Mouse (Mus musculus) forebrain, postnatal 0 days (tissue): ENCODE measurements around the gene Prr5l. TPM values are rescaled to one million over a fixed set of nuclear protein-coding genes. Genes with fewer than 3 reads are reported as not detected.
A peak's percentile ranks its signal among the peaks of the same experiment; 100 is the strongest.

Experiments used
- ATAC-seq: fragments of 200-750 bp; cut with Nextera tagmentation; 2 replicates; pipeline ENCODE4 v1.8.0; 2017; ENCODE audit warnings: mild to moderate bottlenecking, moderate library complexity
- DNase-seq: peaks from one replicate; pipeline ENCODE4 v3.0.0-alpha.2; 2015
- H3K27ac ChIP-seq: fragments of 300-500 bp; sonication (generic); 2 replicates; pipeline ENCODE4 v1.5.1; 2014; ENCODE audit warnings: low read depth, mild to moderate bottlenecking, antibody characterized with exemption, low read length, moderate library complexity, mixed read lengths
- H3K27me3 ChIP-seq: fragments of 300-500 bp; sonication (generic); 2 replicates; pipeline ENCODE4 v1.6.1; 2014; ENCODE audit warnings: mild to moderate bottlenecking, low read length, mixed read lengths; ENCODE audit not compliant: insufficient read depth
- H3K36me3 ChIP-seq: fragments of 300-500 bp; sonication (generic); 2 replicates; pipeline ENCODE4 v1.6.1; 2014; ENCODE audit warnings: mild to moderate bottlenecking, moderate library complexity; ENCODE audit not compliant: insufficient read depth
- H3K4me1 ChIP-seq: fragments of 300-500 bp; sonication (generic); 2 replicates; pipeline ENCODE4 v1.6.1; 2014; ENCODE audit warnings: antibody characterized with exemption; ENCODE audit not compliant: insufficient read depth
- H3K4me2 ChIP-seq: fragments of 300-500 bp; sonication (generic); 2 replicates; pipeline ENCODE4 v1.6.1; 2014; ENCODE audit warnings: low read depth, mild to moderate bottlenecking, moderate library complexity
- H3K4me3 ChIP-seq: fragments of 300-500 bp; sonication (generic); 2 replicates; pipeline ENCODE4 v1.5.1; 2014; ENCODE audit warnings: low read depth, low read length, mixed read lengths
- H3K9ac ChIP-seq: fragments of 300-500 bp; sonication (generic); 2 replicates; pipeline ENCODE4 v1.6.1; 2014; ENCODE audit warnings: mild to moderate bottlenecking
- H3K9me3 ChIP-seq: fragments of 300-500 bp; sonication (generic); 2 replicates; pipeline ENCODE4 v1.6.1; 2016; ENCODE audit warnings: low read length
- CTCF ChIP-seq: sonication (generic); IDR thresholded peaks from 2 replicates; pipeline ENCODE4 v1.5.1; 2016; ENCODE audit warnings: antibody characterized with exemption, control low read depth, low read depth
- WGBS: fragments of 180-500 bp; shearing (Covaris S2); extraction: QIAGEN DNeasy Blood & Tissue Kit; methylation state at CpG from one replicate; pipeline ENCODE4 v1.1.7; 2014; 5-methylcytosine and 5-hydroxymethylcytosine counted together
- polyA plus RNA-seq: library from polyadenylated mRNA; unstranded; fragments of >200 nt; fragmentation: Nextera tagmentation; extraction: Ambion mirVana; gene quantifications from 2 replicates; pipeline ENCODE4 v1.2.1, GENCODE M21; 2015
- total RNA-seq: library from RNA; depleted of rRNA; stranded (reverse); fragments of >200 nt; gene quantifications from 2 replicates; pipeline ENCODE4 v1.2.3, GENCODE M21; 2014

Gene Prr5l
- total and polyA plus RNA-seq, 2 experiments from 2014 or later: 4.2 to 5.6 TPM

DNA sequence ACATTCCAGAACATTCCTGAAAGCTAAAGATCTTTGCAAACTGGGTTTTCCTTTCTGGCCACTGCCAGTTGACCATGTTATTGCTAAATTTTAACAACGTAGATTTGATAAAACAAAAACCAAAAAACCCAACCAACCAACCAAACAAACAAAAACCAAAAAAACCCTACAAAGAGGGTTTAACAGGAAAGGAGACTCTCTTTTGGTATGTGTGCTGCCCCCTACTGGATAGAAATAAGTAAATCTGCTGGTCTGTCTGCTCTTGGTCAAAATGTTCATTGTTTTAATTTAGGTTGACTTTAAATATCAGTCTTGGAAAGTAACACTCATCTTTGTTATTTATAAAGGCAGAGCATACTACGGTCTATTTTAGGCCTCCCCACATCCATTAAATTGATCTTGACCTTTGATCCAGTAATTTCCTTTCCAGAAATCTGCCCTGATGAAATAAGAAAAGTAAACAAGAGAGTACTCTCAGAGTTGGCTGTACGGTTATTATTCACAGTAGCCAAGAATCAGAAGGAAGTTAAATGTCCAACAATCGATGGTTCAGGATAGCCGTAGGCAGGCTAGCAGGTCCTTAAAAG lies 54.7 kb downstream of the Prr5l start:
- H3K9ac ChIP-seq: no peak overlapping the region
- DNase-seq: no peak
- H3K36me3 ChIP-seq: no peaks in the 10 kb centered on the region
- H3K27me3 ChIP-seq: no peaks in the 10 kb centered on the region
- H3K4me3 ChIP-seq: no peak overlapping the region
- no peak overlapping the region for H3K27ac ChIP-seq
- no peaks in the 10 kb centered on the region for H3K9me3 ChIP-seq
- TF ChIP-seq CTCF: peak; percentile 42; the same call in 1 of the 2 replicates
- H3K4me1 ChIP-seq: no peaks in the 10 kb centered on the region
- WGBS: 76% methylated on average over 5 of the region's 5 CpGs
- ATAC-seq: no peak
- H3K4me2 ChIP-seq: no peak overlapping the region

DNA sequence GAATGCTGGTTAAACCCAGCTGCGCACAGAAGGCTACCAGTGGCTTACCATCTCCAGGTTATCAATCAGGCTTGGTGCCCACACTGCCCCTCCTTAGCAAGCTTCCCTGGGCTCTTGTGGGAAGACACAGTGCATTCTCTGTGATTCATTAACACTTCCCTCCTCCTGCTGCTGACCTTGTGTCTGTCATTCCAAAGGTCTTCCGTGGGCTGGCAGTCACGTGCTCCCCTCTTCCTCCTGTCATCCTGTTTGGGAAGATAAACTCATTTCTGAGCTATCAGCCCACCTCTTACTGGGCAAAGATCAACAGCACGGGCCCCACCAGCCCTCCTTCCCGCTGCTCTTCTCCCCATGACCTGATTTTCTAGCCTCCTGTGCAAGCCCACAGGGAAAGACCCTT lies 55.2 kb downstream of the Prr5l start:
- no peak overlapping the region for H3K4me2 ChIP-seq
- H3K9me3 ChIP-seq: no peaks in the 10 kb centered on the region
- no peak for TF ChIP-seq CTCF
- WGBS: 67% methylated on average over 5 of the region's 5 CpGs
- ATAC-seq (no peak), DNase-seq (no peak)
- no peaks in the 10 kb centered on the region for H3K36me3 ChIP-seq
- H3K27me3 ChIP-seq: no peaks in the 10 kb centered on the region
- no peak overlapping the region for H3K9ac ChIP-seq
- H3K4me3 ChIP-seq: no peak overlapping the region
- H3K4me1 ChIP-seq: no peaks in the 10 kb centered on the region
- no peak overlapping the region for H3K27ac ChIP-seq

DNA sequence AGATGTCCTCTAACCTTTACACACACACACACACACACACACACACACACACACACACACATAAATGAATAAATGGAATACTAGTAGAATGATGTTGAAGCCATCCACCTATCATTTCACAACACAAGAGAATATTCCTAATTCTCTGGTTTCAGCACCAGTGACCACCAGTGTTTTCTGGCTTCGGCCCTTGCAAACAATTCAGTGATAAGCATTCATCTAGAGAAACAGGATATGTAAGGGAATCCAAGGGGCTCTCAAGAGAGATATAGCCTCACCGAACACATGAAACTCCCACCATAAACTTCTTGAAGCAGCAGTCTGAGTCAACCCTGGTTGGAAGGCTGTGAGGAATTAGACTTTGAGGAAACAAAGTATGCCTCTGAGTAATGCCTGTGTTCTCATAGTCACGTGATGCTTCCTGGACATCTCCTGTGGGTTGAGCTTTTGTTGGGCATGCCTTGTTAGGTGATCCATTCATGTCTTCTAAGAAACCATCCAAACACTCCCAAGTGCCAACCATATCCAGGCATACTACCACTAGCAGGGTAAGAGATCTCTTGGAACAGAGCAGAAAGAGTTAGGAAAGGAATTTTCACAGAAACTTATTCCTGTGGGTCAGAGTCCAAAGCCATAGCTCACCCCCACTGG lies 55.8 kb downstream of the Prr5l start:
- DNase-seq (no peak), ATAC-seq (no peak)
- Histone ChIP-seq H3K9me3 (no peaks in the 10 kb centered on the region), H3K4me1 (no peaks in the 10 kb centered on the region), H3K4me3 (no peak overlapping the region), H3K36me3 (no peaks in the 10 kb centered on the region), H3K4me2 (no peak overlapping the region), H3K27ac (no peak overlapping the region), H3K27me3 (no peaks in the 10 kb centered on the region), H3K9ac (no peak overlapping the region)
- no peak for TF ChIP-seq CTCF
- 92% methylated on average over 3 of the region's 3 CpGs for WGBS

DNA sequence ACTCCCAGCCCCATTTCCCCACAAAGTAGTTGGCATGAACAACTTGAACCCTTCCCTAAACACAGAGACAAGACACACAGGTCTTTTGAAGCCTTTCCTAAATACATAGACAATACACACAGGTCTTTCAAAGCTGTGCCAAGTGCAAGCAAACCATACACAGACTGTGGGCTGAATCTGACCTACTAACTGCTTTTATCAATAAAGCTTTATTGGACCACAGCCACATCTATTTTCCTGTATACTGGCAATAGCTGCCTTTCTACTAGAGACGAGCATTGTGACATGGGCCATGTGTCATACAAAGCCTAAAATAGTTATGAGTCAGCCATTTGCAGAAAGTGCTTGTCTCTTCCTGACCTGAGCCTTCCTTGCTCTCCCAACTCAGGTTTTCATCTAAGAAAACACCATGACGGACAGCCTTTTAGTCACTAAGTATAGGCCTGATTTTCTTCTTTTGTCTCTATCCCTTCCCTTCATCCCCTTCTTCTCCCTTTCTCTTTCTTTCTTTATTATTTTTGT lies 56.6 kb downstream of the Prr5l start:
- H3K36me3 ChIP-seq: no peaks in the 10 kb centered on the region
- H3K27ac ChIP-seq: no peak overlapping the region
- no peaks in the 10 kb centered on the region for H3K27me3 ChIP-seq
- no peaks in the 10 kb centered on the region for H3K4me1 ChIP-seq
- H3K4me2 ChIP-seq: no peak overlapping the region
- ATAC-seq: no peak
- no peak for TF ChIP-seq CTCF
- H3K9ac ChIP-seq: no peak overlapping the region
- WGBS: 47% methylated on average over 2 of the region's 2 CpGs
- no peak for DNase-seq
- H3K9me3 ChIP-seq: no peaks in the 10 kb centered on the region
- H3K4me3 ChIP-seq: no peak overlapping the region

DNA sequence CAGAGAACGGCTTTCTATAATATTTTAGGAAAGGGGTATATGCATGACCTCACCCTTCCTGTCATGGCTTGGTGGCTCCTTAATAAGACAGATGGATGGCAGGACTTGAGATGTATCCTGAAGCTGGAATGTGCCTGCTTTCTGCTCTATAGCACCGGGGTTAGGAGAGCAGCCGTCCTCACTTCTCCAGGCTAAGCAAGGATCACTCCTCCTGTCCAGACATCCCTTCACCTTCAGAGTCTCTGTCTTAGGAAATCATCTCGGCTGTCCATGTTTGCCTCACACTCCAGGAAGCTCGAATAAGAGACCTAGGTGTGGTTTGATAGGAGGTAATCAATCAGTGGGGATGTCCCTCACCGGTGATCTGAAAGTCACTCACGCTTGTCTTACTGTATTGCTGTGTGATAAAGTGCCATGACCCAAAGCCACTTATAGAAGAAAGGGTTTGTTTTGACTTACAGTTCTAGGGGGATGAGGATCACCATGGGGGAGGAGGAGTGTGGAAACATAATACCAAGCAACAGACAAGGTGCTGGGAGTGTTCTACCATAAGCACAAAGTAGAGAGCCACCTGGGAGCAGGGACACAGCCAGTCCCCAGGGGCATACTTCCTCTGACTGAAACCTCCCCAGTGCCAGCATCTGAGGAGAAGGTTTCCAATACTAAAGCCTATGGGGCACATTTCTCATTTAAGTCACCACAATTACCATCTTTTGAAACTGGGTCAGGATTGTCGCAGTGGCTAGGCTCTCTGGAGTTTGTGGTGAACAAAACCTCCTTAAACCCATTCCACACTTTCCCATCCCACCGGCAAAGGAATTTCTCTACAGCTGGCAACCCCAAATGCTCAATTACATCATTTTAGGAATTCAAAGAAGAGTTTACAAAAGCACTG lies 57.4 kb downstream of the Prr5l start:
- no peak overlapping the region for H3K4me3 ChIP-seq
- ATAC-seq: no peak
- H3K36me3 ChIP-seq: no peaks in the 10 kb centered on the region
- DNase-seq: no peak
- no peak overlapping the region for H3K27ac ChIP-seq
- no peaks in the 10 kb centered on the region for H3K9me3 ChIP-seq
- WGBS: 77% methylated on average over 9 of the region's 9 CpGs
- no peaks in the 10 kb centered on the region for H3K27me3 ChIP-seq
- H3K4me2 ChIP-seq: no peak overlapping the region
- no peak for TF ChIP-seq CTCF
- H3K4me1 ChIP-seq: no peaks in the 10 kb centered on the region
- H3K9ac ChIP-seq: no peak overlapping the region

DNA sequence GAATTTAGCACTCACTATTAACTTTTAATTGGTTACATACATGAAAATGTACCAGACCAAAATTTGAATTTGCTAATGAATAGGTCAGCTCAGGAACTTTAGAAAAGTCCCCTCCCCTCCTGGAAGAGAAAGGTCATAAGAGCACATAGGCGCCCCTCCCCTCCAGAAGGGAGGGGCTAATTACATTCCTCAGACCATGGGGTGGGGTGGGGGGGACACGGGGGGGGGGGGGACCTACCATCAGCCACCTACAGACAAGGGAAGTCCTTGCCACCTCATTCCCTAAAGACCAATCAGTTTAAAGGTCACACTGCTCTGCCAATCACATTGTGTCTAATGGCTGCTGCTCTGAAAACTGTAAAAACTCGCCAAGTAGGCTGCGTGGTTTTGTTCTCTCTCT lies 59.0 kb downstream of the Prr5l start:
- Histone ChIP-seq H3K27ac (no peak overlapping the region), H3K4me2 (no peak overlapping the region), H3K4me3 (no peak overlapping the region), H3K9ac (no peak overlapping the region), H3K36me3 (no peaks in the 10 kb centered on the region), H3K27me3 (no peaks in the 10 kb centered on the region), H3K9me3 (no peaks in the 10 kb centered on the region), H3K4me1 (no peaks in the 10 kb centered on the region)
- no peak for ATAC-seq
- TF ChIP-seq CTCF: no peak
- 66% methylated on average over 3 of the region's 4 CpGs for WGBS
- DNase-seq: no peak

DNA sequence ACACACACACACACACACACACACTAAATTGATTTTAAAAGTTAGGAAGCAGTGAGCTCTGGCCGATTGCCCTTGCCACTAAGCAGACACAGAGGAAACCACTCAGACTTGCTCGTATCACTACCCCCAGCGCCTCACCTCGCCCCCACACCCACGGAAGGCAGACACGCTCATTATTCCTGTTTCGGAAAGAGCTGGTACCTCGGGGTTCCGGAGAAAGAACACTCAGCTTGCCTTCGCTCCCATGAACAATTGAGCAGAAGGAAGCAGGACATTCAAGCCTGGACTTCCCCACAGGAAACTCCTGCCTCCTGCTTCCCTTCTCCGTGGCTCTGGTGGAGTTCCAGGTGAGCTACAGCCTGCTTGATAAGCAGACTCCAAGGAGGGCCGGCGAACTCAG lies 60.0 kb downstream of the Prr5l start:
- H3K4me2 ChIP-seq: no peak overlapping the region
- no peak for TF ChIP-seq CTCF
- H3K9me3 ChIP-seq: no peaks in the 10 kb centered on the region
- WGBS: 85% methylated on average over 13 of the region's 13 CpGs
- no peaks in the 10 kb centered on the region for H3K36me3 ChIP-seq
- H3K9ac ChIP-seq: no peak overlapping the region
- no peak for DNase-seq
- H3K27ac ChIP-seq: no peak overlapping the region
- H3K27me3 ChIP-seq: no peaks in the 10 kb centered on the region
- no peaks in the 10 kb centered on the region for H3K4me1 ChIP-seq
- no peak overlapping the region for H3K4me3 ChIP-seq
- ATAC-seq: no peak
